Mouse (Mus musculus) layer of hippocampus, adult 9-11 months (tissue): ENCODE measurements around the gene Slc4a3.

Source experiments
- DNase-seq: peaks from one replicate; pipeline ENCODE4 v3.0.0; 2022

Gene Slc4a3

DNA sequence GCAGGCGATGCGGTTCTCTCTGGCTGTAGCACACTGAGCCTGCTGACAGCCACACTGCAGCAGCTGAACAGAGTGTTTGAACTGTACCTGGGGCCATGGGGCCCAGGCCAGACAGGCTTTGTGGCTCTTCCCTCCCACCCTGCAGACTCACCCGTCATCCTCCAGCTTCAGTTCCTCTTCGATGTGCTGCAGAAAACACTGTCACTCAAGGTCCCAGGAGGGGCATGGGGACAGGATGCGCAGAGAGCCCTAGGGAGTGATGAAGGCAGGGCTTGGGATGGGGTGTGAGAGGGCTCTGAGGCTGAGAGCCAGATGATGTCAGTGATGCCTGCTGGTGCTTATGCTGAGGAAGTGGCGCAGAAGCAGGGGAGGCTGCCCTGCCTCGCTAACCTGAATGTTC lies 21.4 kb upstream of the Slc4a3 start:
- no peak for DNase-seq

DNA sequence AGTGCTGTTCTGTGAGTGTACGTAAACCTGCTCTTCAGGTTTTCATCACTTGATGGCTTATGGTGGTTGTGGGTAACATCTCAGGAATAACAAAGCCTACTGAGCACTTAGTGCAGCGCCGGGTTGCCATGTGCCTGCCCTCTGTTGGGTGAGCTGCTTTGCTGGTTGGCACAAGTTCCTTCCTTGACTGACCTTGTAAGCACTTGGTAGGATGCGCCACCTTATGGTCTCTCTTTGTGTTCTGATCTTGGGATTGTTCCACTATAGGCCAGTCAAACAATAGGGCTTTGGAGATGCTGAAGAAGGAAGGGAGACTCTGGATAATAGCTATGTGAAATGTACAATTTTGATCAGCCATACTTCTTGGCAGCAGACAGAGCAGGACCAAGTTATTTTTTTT lies 15.5 kb upstream of the Slc4a3 start:
- DNase-seq, result no peak

DNA sequence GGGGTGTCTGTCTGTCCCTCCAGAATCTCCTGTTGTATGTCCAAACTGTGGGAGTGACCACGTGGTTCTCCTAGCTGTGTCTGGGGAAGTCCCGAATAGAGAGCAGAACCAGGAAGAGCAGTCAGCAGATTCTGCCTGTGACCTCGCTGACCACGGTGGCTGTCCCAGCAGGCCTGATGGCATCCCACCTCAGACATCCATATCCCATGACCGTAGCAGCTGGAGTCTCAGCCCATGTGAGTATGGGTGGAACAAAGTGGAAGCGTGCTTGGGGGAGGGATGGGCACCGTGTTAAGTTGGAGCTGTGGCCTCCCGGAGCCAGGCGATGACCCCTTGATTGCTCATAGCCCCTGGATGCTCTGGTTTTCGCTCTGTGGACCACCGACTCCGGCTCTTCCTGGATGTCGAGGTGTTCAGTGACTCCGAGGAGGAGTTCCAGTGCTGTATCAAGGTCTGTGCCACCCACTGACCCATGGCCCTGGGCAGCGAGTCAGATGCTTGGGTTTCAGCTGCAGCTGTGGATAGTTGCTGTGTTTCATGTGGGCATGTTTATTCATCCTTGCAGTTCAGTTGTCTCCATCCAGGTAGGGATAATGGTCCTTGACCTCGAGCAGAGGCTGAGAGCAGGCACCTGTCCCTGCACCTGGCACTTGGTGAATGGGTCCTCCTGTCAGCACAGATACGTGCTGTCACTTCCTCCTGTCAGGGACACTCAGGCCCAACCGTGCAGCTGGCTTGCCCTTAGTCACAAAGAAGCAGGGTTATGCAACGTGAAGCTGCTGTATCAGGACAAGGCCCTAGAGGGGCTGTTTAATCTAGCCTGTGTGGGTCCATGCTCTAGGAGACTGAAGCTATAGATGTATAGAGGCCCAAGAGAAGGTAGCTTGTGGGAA lies 13.5 kb upstream of the Slc4a3 start:
- no peak for DNase-seq

DNA sequence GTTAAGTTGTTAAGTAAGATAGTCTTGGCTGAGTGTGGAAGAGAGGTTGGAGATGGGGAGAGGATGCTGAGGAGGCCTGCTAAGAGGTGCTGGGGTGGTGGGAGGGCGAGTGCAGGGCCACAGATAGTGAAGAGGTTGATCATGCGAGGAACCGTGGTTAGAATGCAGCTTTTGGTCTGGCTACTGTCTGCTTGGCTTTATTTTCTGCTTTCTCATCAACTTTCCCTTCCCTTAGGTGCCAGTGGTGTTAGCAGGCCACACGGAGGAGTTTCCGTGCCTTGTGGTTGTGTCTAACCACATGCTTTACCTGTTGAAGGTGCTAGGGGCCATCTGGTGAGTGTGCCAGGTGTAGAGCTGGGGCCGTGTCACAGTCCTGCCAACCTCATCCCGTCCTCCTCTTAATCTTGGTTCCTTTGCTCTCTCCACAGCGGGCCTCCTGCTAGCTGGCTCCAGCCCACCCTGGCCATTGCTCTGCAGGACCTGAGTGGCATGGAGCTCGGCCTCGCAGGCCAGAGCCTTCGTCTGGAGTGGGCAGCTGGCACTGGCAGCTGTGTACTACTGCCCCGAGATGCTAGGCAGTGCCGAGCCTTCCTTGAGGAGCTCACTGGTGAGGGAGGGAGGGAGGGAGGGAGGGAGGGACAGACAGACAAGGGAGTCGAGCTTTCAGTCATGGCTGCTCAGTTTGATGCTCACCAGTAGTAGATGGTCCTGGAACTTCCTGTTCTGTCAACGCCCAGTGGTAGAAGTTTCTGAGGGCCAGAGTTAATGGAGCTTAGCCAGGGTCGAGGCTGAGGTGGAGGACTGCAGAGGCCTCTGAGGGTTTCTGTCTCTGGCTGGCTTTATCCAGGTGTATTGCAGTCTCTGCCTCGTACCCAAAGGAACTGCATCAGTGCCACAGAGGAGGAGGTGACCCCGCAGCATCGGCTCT lies 12.5 kb upstream of the Slc4a3 start:
- DNase-seq, result no peak

DNA sequence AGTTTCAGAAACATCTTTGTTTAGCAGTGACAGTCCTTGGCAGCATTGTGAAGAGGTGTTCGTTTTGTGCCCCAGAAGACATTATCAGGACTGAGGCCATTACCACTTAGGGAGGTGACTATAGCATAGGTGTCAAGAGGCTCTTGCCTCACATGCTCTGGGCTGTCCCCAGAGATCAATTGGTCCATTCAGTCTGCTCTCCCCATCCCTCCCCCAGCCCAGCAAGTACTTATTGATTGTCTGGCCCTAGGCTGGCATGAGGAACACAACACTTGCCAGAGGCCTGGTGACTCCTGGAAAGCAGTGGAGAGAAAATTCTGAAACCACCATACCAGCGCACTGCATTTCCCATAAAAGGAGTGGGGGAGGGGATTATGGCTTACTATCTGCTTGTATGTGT lies 8.5 kb upstream of the Slc4a3 start:
- DNase-seq, result no peak

GRCm38 (mm10) chr1:75538597-75539190 lies 7.4 kb upstream of the Slc4a3 start:
- DNase-seq, result no peak

DNA sequence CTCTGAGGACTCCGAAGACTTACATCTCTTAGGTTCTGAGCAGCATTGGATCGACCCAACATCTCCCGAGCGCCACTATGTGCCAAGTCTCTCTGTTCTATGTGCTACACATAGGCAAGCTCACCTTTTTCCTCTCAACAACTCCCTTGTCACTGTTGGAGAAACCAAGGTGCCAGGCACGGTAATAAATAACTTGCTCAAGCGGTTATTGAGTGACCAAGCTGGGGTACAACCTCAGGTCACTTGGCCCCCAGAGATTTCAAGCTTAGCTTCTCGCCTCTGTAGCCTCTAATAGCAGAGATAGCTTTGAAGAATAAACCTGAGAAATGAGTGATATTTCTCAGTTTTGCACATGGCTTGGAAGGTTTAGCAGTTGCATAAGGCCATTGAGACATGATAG lies 4.6 kb upstream of the Slc4a3 start:
- no peak for DNase-seq

DNA sequence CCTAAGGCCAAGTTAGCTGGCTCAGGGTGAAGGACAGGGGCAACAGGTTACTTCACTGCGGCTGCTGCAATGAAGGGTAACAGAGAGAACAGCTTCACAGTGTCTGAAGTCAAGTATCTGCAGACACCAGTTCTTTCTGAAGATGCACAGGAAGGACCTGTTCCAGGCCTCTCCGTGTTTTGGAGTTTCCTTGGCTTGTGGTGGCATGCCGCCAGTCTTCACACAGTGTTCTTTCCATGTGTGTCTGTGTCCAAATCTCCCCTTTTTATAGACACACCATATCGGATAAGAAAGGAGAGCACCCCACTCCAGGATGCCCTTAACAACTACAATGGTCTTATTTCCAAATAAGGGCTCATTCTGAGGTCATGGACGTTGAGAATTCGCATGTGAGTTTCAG lies 1.7 kb upstream of the Slc4a3 start:
- no peak for DNase-seq

- DNase-seq, result no peak
Measured at GRCm38 (mm10) chr1:75547351-75547750, 1.3 kb downstream of the Slc4a3 start.

- no peak for DNase-seq
Measured at GRCm38 (mm10) chr1:75548083-75548482, 2.0 kb downstream of the Slc4a3 start.

DNA sequence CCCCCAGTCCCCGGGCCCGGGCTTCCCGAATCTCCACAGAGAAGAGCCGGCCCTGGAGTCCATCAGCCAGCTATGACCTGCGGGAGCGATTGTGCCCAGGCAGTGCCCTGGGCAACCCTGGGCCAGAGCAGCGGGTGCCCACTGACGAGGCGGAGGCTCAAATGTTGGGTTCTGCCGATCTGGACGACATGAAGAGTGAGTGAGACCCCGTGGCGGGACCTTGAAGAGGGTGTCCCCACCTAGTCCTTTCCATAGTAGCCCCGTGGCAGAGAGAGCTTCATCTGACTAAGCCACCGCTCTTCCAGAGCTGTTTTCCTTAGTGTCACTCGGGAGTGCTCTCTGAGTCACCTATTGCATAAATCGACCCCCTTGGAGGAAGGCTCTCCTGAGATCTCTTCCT lies 2.8 kb downstream of the Slc4a3 start:
- no peak for DNase-seq

GRCm38 (mm10) chr1:75549289-75550279 lies 3.5 kb downstream of the Slc4a3 start:
- DNase-seq, result no peak

- no peak for DNase-seq
Measured at GRCm38 (mm10) chr1:75550586-75550985, 4.5 kb downstream of the Slc4a3 start.

DNA sequence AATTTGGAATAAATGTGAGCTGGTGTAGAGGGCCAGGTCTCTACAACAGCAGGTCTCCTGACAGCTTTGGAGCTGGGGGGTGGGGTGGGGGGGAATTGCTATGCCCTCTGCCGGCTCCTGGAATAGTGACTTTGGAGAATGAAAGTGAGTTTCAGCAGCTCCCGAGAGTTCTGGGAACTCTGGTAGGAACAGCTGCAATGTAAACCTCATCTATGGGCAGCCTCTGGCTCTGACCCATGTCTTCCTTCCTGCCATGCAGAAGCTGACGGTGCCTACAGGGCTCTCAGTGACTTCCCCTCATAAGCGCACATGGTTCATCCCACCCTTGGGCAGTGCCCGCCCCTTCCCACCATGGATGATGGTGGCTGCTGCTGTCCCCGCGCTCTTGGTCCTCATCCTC lies 9.6 kb downstream of the Slc4a3 start:
- DNase-seq, result no peak

DNA sequence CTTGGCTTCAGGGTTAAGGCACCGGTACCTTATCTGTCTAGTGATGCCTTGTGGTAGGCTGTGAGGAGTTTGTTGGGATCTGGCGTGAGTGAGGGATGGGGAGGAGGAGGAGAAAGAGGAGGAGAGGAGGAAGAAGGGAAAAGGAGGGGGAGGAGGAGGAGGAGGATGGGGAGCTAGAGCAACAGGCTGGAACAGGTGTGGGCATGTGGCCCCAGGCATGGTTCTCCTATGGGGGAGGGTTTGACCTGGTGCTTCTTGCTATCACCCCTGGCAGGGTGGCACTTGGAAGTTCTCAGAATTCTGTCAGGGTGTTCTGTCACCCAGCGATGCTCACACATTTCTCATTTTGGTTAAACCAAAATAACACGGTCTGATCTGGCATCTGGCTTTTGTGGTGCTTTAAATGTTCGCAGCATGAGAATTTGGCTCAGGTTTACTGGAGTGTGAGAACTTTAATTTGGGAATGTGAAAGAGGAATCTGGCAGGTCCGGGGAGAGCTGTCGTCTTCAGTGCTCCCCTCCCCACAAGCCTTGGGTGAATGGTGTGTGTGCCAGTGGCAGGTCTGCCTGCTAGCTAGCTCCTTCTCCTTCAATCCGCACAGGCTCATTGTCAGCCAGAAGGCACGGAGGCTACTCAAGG lies 10.2 kb downstream of the Slc4a3 start:
- peak; percentile 59 for DNase-seq

- DNase-seq, result no peak
Measured at GRCm38 (mm10) chr1:75557041-75557440, 11.0 kb downstream of the Slc4a3 start.

- DNase-seq, result no peak
Measured at GRCm38 (mm10) chr1:75558388-75559178, 12.5 kb downstream of the Slc4a3 start.

GRCm38 (mm10) chr1:75559212-75559925 lies 13.3 kb downstream of the Slc4a3 start:
- peak; percentile 95 for DNase-seq

DNA sequence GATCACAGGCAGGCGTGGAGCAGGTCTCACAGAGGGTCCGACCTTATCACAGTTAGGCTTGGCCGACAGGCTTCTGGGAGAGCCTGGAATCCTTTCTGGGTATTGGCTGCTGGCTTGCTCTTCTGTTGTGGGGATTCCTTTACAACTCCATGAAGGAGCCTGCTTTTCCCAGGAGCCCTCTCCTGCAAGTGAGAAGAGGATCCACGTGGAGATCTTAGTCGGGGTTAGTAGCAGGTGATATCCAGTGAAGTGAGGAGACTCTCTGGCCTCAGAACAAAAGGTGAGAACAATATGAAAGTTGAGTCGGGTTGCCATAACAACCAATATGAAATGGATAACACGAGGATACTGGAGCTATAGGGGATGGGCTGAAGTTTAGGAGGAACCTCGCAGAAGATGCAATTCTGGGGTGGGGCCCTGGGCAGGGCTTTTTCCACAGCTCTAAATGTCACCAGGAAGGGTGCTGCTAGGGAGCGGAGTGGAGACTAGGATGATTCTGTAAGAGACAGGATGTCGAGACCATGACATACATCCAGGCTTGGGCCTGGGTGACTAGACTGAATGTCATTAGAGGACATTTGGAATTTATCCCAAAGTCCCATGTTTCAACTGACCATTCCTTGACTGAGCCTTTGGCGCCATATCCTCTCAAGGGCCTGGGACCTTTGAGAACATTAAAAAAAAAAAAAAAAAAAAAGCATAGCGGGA lies 14.3 kb downstream of the Slc4a3 start:
- DNase-seq, result no peak
